Mouse (Mus musculus): ENCODE results near the gene Gm20388. TPM values are rescaled to one million over a fixed set of nuclear protein-coding genes. Genes with fewer than 3 reads are reported as not detected.

The Gm20388 gene
- polyA plus RNA-seq, 1 experiment = 0.36 TPM

DNA sequence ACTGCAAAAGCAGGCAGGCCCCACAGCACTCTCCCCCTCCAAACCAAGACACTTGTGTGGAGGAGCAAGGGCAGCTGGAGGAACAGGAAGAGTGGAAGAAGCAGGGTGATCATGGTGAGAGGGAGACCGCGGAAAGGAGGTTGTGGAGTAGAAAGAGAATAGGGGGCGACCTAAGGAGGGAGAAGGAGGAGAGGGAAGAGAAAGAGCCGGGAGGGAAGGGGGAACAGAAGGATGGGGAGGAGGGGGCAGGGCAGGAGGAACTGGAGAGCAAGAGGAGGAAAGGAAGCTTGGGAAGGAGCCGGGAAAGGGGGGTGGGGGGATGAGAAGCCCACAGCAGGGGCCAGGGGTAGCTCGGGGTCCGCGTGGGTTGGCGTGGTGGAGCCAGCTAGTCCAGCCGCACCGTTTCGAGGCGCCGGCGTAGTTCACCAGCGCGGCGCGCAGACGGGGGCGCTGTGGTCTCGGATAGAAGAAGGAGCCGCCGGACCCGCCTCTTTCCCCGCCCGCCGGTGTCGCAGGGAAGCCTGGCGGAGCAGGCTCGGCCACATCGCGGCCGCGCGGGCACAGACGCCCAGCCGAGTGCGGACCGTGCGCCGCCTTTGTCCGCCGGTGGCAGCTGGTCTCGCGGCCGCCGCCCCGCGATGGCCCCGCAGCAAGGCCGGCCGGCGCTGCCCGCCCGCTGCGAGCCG lies 3742.8 kb downstream of the Gm20388 start, which contains the start of gene Rhou:
Gene Rhou, plus strand, starts transcription at position 622 of the 686 bp plus-strand sequence.
- peak within 1 kb of the TSS; percentile 54 for H3K4me3 ChIP-seq (replicated peaks)
- peaks cover 4% of the 10 kb centered on the region; the same call in 1 of the 2 replicates for H3K4me1 ChIP-seq (ENCODE audit: control insufficient read depth)
- no peaks in the 10 kb centered on the region; the same call in 1 of the 2 replicates for H3K36me3 ChIP-seq (ENCODE audit: control insufficient read depth)
- no peaks in the 10 kb centered on the region for H3K9me3 ChIP-seq (ENCODE audit: control insufficient read depth, low read length)
- TF ChIP-seq TAL1 (IDR thresholded peaks at IDR 0.05; ENCODE audit: low read length) (no peak), GATA1 (IDR thresholded peaks at IDR 0.05; ENCODE audit: low read length) (no peak)
- H3K27me3 ChIP-seq (ENCODE audit: control insufficient read depth) = peaks cover 60% of the 10 kb centered on the region

DNA sequence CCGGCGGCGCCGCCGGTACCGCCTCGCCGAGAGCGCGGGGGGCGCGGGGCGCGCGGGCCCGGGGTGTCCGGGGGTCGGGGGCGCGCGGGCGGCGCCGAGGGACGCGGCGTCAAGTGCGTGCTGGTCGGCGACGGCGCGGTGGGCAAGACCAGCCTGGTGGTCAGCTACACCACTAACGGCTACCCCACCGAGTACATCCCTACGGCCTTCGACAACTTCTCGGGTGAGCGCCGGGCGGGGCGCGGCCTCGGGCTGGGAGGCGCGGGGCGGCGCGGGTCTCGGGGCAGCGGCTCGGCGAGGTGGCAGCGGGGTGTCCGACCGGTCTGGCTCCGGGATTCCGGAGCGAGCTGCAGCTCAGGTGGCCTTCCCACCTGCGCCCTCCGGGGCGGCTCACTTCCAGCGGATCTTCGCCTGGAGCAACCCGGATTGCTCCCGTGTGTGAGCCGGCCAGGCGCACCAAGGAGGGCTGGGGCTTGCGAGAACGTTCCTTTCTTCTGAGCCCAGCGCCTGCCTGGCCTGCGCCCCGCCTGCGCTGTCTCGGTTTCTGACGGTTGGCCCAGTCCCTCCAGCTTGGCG lies 3743.4 kb downstream of the Gm20388 start:
- H3K27me3 ChIP-seq (ENCODE audit: control insufficient read depth) = peaks cover 60% of the 10 kb centered on the region
- H3K4me3 ChIP-seq (replicated peaks) = peak overlapping the region; percentile 54

DNA sequence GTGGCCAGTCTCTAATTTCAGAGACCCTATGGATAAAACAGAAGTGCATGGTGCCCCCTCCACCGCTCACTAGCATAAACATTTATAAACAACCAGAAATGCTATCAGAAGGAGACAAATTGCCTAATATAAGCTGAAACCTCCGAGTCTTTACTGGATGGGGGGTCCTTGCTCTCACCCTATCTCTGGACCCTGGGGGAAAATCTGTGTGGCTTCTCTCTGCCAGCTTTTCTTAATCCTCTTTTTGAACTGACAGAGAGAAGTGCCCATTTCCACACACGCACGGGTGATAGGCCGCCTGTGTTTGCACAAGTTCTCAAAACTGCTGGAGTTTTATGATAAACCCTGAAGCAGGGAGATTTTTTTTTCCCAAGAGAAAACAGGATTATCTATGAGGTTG lies 3744.1 kb downstream of the Gm20388 start:
- Histone ChIP-seq H3K4me3 (replicated peaks) (no peak overlapping the region), H3K4me1 (ENCODE audit: control insufficient read depth) (peaks cover 4% of the 10 kb centered on the region; the same call in 1 of the 2 replicates), H3K36me3 (ENCODE audit: control insufficient read depth) (no peaks in the 10 kb centered on the region; the same call in 1 of the 2 replicates), H3K9me3 (ENCODE audit: control insufficient read depth, low read length) (no peaks in the 10 kb centered on the region), H3K27me3 (ENCODE audit: control insufficient read depth) (peaks cover 60% of the 10 kb centered on the region)
- no peak for TF ChIP-seq TAL1 (IDR thresholded peaks at IDR 0.05; ENCODE audit: low read length)
- no peak for TF ChIP-seq GATA1 (IDR thresholded peaks at IDR 0.05; ENCODE audit: low read length)

More for the DNA sequence above, 3743.4 kb downstream of the Gm20388 start:
- H3K4me1 ChIP-seq (ENCODE audit: control insufficient read depth) = peaks cover 4% of the 10 kb centered on the region; the same call in 1 of the 2 replicates
- no peak for TF ChIP-seq TAL1 (IDR thresholded peaks at IDR 0.05; ENCODE audit: low read length)
- H3K36me3 ChIP-seq (ENCODE audit: control insufficient read depth) = no peaks in the 10 kb centered on the region; the same call in 1 of the 2 replicates
- no peaks in the 10 kb centered on the region for H3K9me3 ChIP-seq (ENCODE audit: control insufficient read depth, low read length)

DNA sequence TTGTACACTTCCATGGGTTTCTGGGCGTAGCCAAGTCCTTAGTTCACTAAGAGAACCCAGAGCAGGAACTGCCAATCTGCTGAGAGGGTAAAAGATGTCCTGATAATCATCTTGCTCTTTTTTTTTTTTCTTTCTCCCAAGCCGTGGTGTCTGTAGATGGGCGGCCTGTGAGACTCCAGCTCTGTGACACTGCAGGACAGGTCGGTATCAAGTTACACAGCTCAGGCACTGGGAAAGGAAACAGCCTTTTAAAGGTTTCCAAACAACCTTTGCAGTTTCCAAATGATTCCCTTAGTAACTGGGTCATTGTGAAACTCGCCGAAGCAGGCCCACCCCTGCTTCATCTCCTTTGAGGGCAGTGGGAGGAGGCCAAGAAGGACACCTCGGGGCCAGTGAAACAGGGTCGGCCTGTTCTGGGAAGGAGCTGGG lies 3744.7 kb downstream of the Gm20388 start:
- peaks cover 4% of the 10 kb centered on the region; the same call in 1 of the 2 replicates for H3K4me1 ChIP-seq (ENCODE audit: control insufficient read depth)
- H3K9me3 ChIP-seq (ENCODE audit: control insufficient read depth, low read length) = no peaks in the 10 kb centered on the region
- H3K27me3 ChIP-seq (ENCODE audit: control insufficient read depth) = peaks cover 60% of the 10 kb centered on the region
- no peaks in the 10 kb centered on the region; the same call in 1 of the 2 replicates for H3K36me3 ChIP-seq (ENCODE audit: control insufficient read depth)
- H3K4me3 ChIP-seq (replicated peaks) = no peak overlapping the region
- no peak for TF ChIP-seq GATA1 (IDR thresholded peaks at IDR 0.05; ENCODE audit: low read length)
- no peak for TF ChIP-seq TAL1 (IDR thresholded peaks at IDR 0.05; ENCODE audit: low read length)

DNA sequence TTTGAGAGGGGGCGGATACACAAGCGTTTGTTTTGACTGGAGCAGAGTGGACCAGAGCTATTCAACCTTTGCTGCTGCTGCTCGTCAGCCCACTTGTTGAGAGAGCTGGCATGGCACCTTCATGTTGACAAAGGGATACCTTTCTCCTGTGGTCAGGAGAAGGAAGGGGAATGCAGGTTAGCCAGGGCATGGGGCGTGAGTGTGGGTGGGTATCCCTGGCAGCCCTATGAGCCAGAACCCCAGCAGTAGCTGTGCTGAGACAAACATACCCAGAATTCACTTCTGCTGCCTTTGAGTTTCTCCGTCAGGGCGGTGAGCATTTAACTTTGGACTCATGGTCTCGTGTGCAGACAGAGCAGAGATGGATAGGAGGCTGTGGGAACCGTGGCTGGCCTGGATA lies 3747.2 kb downstream of the Gm20388 start:
- TF ChIP-seq GATA1 (IDR thresholded peaks at IDR 0.05; ENCODE audit: low read length) (no peak), TAL1 (IDR thresholded peaks at IDR 0.05; ENCODE audit: low read length) (no peak)
- H3K9me3 ChIP-seq (ENCODE audit: control insufficient read depth, low read length) = no peaks in the 10 kb centered on the region
- H3K36me3 ChIP-seq (ENCODE audit: control insufficient read depth) = no peaks in the 10 kb centered on the region; the same call in 1 of the 2 replicates
- no peak overlapping the region for H3K4me3 ChIP-seq (replicated peaks)
- H3K4me1 ChIP-seq (ENCODE audit: control insufficient read depth) = peaks cover 4% of the 10 kb centered on the region; the same call in 1 of the 2 replicates
- peaks cover 44% of the 10 kb centered on the region for H3K27me3 ChIP-seq (ENCODE audit: control insufficient read depth)

DNA sequence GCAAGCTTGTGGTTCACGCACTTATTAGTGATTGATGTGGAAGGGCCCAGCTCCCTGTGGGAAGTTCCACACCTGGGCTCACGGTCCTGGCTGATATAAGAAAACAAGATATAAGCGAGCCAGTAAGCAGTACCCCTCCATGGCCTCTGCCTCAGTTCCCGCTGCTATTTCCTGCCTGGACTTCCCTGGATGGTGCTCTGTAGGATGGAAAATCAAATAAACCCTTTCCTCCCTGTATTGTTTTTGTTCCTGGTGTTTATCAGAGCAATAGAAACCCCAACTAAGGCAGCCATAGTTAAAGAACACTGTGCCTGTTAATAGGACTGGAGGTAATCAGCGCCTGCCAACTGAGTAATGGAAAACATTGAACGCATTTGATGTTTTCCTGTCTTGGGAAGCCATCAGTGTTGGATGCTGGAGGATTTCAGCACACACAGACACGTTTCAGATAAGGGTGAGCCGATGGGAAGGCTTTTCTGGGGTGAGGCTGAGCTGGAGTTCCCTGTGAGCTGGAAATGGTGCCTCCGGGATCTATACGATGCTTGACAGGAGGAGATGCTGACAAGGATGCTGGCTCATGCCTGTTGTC lies 3748.9 kb downstream of the Gm20388 start:
- no peak overlapping the region for H3K4me3 ChIP-seq (replicated peaks)
- peaks cover 27% of the 10 kb centered on the region for H3K27me3 ChIP-seq (ENCODE audit: control insufficient read depth)
- TF ChIP-seq GATA1 (IDR thresholded peaks at IDR 0.05; ENCODE audit: low read length) (no peak), TAL1 (IDR thresholded peaks at IDR 0.05; ENCODE audit: low read length) (no peak)
- no peaks in the 10 kb centered on the region; the same call in 1 of the 2 replicates for H3K36me3 ChIP-seq (ENCODE audit: control insufficient read depth)
- H3K9me3 ChIP-seq (ENCODE audit: control insufficient read depth, low read length) = no peaks in the 10 kb centered on the region
- H3K4me1 ChIP-seq (ENCODE audit: control insufficient read depth) = no peaks in the 10 kb centered on the region

DNA sequence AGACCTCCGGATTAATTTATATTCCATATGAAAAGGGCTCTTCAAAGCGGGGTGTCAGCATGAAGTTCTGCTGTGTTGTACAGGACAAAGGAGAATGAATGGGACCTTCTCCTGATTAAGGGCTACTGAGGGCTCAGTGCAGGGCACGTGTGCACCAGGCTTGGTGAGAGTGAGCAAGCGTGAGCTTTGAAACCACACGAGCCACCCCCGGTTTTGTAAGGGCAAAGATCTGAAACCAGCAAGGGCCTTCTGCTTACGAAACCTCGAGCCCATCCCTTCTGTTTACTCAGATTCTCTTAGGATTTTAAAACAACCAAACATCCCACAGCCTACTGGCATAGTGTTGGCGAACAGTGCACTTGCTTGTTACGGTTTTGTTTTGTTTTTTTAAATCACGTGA lies 3750.9 kb downstream of the Gm20388 start:
- TF ChIP-seq GATA1 (IDR thresholded peaks at IDR 0.05; ENCODE audit: low read length) (no peak), TAL1 (IDR thresholded peaks at IDR 0.05; ENCODE audit: low read length) (no peak)
- H3K4me3 ChIP-seq (replicated peaks) = no peak overlapping the region

DNA sequence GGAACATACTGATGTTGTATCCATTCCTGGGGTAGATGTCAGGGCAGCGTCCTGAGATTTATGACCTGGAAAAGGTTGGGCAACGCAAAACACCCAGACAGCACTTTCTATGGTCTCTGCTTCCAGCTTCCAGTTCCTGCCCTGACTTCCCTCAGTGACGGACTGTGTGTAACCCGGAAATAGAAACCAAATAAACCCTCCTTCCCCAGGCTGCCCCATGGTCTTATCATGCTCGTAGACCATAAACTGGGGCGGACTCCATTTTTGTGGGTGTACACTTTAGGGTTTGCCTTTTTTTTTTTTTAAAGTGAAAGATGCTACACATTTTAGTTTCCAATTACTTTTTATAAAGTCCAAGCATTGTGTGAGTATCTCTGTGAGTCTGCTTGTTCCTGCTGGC lies 3754.9 kb downstream of the Gm20388 start:
- Histone ChIP-seq H3K27me3 (ENCODE audit: control insufficient read depth) (no peaks in the 10 kb centered on the region), H3K9me3 (ENCODE audit: control insufficient read depth, low read length) (no peaks in the 10 kb centered on the region), H3K4me3 (replicated peaks) (no peak overlapping the region)

More for the DNA sequence above, 3750.9 kb downstream of the Gm20388 start:
- Histone ChIP-seq H3K27me3 (ENCODE audit: control insufficient read depth) (peaks cover 8% of the 10 kb centered on the region), H3K36me3 (ENCODE audit: control insufficient read depth) (no peaks in the 10 kb centered on the region; the same call in 1 of the 2 replicates), H3K4me1 (ENCODE audit: control insufficient read depth) (no peaks in the 10 kb centered on the region), H3K9me3 (ENCODE audit: control insufficient read depth, low read length) (no peaks in the 10 kb centered on the region)

DNA sequence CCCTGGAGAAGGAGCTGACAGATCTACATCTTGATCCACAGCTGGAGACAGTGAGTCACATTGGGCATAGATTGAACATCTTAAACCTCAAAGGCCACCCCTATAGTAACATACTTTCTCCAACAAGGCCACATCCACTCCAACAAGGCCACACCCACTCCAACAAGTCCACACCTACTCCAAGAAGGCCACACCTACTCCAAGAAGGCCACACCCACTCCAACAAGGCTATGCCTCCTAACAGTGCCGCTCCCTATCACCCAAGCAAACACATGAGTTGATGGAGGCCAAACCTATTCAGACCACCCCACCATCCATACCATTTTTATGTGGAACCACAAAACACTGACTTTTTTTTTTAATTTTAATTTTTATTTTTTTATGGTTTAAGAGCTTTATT lies 3756.2 kb downstream of the Gm20388 start:
- no peaks in the 10 kb centered on the region for H3K9me3 ChIP-seq (ENCODE audit: control insufficient read depth, low read length)
- TF ChIP-seq TAL1 (IDR thresholded peaks at IDR 0.05; ENCODE audit: low read length) (no peak), GATA1 (IDR thresholded peaks at IDR 0.05; ENCODE audit: low read length) (no peak)
- peaks cover 3% of the 10 kb centered on the region for H3K4me1 ChIP-seq (ENCODE audit: control insufficient read depth)
- no peaks in the 10 kb centered on the region for H3K27me3 ChIP-seq (ENCODE audit: control insufficient read depth)
- H3K36me3 ChIP-seq (ENCODE audit: control insufficient read depth) = no peaks in the 10 kb centered on the region; the same call in 1 of the 2 replicates
- H3K4me3 ChIP-seq (replicated peaks) = no peak overlapping the region

More for the DNA sequence above, 3754.9 kb downstream of the Gm20388 start:
- Histone ChIP-seq H3K36me3 (ENCODE audit: control insufficient read depth) (no peaks in the 10 kb centered on the region; the same call in 1 of the 2 replicates), H3K4me1 (ENCODE audit: control insufficient read depth) (peaks cover 3% of the 10 kb centered on the region)
- TF ChIP-seq TAL1 (IDR thresholded peaks at IDR 0.05; ENCODE audit: low read length) (no peak), GATA1 (IDR thresholded peaks at IDR 0.05; ENCODE audit: low read length) (no peak)

Data from erythroblast, embryonic 14.5 days (primary cell).